Mouse (Mus musculus): ENCODE measurements at regions not wholly inside any gene's neighbourhood (a gene's known extent, or its start where the extent isn't known, plus 50 kb on each side); places are given as distances from the start of the nearest gene placed in this dataset.

DNA sequence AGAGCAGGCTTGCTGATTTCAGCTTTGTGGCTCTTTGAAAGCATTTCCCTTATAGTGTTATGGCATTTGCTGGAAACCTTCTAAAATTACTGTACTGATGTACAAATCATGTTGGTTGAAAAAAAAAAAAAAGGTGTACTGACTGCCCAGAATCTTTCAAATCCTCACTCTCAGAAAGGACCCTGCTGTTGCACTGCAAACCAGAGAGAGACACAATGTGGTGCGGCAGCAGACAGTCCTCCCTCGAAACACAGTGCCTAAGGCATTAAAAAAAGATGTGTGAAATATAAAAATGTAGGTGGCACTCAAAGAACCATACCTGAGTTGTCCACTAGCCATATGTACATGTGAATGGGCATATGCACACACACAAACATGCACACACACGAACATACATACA, 128.3 kb downstream of the Actr3 start:
- DNase-seq: no peak

DNA sequence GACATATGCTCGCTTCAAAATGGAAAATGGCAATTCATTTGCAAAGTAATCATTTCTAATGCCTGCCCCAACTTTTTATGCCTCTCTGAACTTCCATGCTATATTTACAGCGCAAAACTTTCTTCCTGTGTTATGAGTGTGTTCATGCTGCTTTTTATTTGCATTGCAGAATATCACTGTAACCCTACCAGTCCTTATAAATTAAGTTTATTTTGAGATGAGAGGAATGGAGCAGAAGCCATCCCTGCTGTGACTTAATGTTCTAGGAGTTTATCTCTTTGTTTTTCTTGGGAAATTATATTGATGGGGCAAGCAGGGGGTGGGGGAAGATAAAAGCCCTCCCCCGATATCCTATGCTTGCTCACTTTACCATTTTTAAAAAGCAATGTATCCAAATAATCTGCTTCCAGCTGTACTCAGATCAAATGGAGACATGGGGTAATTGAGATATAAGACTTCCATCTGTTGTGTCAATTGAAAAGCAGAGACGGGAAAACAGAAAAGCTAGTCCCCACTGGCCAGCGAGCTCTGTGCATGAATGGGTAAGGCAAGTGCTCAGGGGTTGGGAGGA, 136.9 kb downstream of the Actr3 start:
- DNase-seq: no peak

- DNase-seq: no peak
These were observed 139.9 kb downstream of the Actr3 start for GRCm38 (mm10) chr1:125295646-125296045.

DNA sequence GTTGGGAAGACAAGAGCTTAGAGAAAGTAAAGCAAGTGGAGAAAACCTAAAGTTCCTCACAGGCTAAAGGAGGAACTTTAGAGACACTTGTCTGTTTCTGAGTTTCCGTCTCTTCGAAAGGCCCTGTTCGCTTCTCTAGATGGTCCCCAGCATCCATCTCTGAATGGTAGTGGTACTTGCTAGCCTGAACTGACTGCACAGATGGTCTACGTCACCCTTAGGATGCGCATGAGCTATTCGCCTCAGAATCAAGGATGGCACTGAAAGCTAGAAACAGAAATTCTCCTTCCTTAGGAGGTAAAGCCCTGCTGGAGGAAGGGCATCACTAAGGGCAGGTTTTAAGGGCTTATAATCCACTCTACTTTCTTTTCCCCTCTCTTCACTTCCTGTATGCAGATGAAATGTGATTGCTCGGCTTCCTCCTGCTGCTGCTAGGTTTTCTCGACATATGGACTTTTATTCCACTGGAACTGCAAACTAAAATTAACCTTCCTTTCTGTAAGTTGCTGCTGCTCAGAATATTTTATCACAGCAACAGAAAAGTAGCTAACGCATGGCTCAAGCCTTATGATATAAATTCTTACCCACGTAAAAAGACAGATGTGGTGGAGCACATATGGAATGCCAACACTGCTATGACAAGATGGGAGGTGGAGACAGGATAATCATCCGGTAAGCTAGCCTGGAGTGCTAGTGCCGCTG, 145.1 kb downstream of the Actr3 start:
- peak; percentile 20 for DNase-seq

DNA sequence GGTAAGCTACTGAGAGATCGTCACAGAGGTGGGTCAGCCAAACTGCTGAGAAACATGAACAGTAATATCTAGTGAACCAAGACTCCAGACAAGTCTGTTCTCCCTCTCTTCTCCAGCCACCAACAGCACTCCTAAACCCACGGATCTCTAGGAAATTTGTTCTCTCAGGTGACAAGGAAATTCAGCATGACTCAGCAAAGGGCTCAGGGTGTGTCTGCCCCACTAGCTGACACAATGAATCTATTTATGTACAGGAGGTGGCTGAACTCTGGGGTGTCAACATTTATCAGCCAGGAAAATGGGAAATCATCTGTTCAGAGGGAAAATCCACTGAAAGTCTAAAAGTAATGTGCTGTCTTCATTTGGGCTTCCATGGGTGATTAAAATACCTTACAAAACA, 149.2 kb downstream of the Actr3 start:
- DNase-seq: no peak

GRCm38 (mm10) chr1:125284693-125285092, 150.8 kb downstream of the Actr3 start:
- no peak for DNase-seq

DNA sequence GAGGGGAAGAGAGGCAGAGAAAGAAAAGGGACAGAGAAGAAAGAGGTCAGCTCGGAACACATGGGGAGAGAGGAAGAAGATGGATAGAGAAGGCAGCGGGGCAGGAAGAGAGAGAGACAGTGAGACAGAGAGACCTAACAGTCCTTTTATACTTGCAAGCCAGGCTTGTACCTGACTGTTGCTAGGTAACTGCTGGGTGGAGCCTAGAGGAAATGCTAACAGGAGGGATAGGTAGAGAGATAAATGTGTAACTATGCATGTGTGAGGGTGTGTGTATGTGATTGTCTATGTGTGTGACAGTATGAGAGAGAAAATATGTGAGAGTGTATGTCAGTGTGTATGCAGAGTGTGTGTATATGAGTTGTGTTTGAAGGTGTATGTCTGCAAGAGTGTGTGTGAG, 161.8 kb downstream of the Actr3 start:
- DNase-seq: no peak

DNA sequence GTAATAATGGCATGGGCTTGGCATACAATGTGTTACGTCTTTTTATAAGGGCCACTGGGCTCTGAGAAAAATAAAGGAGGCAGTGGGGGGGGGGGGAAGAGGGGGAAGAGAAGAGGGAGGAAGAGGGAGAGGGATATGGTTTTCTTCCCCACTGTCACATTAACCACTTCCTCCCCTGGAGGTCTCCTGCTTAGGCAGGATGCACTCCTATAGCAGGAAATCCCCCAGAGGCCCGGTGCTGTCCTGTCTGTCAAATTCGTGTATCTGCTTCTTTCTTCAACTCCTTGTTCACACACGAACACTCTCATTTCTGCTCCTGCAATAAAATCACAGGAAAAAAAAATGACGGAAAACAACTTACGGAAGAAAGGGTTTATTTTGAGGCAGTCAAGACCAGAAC, 171.8 kb downstream of the Actr3 start:
- no peak for DNase-seq

GRCm38 (mm10) chr1:125263068-125263467, 172.5 kb downstream of the Actr3 start:
- DNase-seq: no peak

DNA sequence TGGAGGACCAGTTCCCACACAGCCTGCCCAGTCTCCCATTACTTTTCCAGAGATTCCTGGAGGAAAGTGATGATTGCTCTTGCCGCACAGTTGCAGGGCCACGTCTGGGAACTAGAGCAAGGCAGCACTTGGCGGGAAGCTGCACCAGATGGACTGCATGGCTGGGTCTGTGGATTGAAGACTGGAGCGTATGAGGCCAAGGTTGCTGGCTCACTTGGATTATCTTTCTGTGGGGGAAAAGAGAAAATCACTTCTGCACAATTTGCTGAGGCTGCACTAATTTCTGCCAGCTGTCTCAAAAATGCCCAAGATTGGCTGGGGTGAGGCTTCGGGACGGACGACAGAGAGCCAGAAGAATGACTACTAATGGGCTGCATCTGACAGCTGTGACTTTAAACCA, 193.2 kb downstream of the Actr3 start:
- DNase-seq: no peak

- DNase-seq: no peak
These were observed 193.8 kb downstream of the Actr3 start for GRCm38 (mm10) chr1:125241717-125242116.

GRCm38 (mm10) chr1:125237595-125237988, 197.9 kb downstream of the Actr3 start:
- no peak for DNase-seq

- DNase-seq: peak; percentile 87
These were observed 198.5 kb downstream of the Actr3 start for GRCm38 (mm10) chr1:125236948-125237594.

DNA sequence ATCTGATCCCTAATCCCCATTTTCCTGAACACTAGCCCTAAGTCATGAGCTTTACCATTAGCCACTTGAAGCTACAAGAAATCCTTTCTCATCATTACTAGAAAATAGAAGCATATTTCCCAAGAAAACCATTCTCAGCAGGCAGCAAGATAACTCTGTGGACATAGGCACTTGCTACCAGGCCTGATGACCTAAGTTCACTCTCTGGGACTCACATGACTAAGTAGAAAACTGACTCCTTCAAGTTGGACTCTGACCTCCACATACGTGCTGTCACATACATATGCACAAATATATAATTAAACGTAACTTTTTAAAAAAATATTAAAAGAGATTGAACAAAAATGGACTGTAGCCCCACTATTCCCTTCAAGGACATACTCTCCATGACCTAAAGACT, 200.8 kb downstream of the Actr3 start:
- no peak for DNase-seq

DNA sequence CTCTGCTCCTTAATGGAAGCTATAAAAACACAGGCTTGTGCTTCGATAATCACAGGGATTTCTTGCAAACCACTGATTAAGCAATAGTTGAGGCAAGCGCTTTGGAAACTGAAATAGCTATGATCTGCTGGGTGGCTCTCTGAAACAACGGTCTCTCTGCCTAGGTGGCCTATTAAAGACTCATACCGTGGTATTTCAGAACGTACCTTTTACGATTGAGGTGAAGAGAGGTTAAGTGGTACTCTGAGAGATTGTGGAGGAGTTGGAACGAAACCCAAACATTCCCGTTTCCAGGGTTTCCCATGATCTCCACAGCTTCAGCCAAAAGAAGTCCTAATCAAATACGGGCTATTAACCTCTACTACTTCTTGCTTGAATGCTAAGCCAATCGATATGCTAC, 212.2 kb downstream of the Actr3 start:
- no peak for DNase-seq

GRCm38 (mm10) chr1:125216192-125216591, 219.3 kb downstream of the Actr3 start:
- no peak for DNase-seq

DNA sequence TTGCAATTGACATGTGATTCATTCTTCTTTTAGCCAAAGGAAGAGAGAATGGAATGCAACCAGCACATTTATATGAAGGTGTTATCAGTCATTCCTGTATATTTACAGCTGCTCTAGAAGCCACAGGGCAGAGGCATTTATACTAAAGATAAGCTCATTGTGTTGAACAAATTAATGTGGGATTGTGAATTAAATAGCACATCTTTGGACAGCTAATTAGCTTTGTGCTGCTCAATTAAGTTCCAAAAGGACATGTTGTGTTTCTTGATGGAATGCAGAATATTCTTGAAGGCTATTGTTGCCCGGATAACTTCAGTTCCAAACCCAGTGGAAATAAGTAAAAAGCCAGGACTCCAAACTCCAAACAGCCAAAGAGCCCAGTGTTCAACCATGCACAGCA, 248.4 kb downstream of the Actr3 start:
- no peak for DNase-seq

GRCm38 (mm10) chr1:125176124-125176937, 259.2 kb downstream of the Actr3 start:
- no peak for DNase-seq

GRCm38 (mm10) chr1:125174725-125175124, 260.8 kb downstream of the Actr3 start:
- DNase-seq: no peak

- no peak for DNase-seq
These were observed 263.1 kb downstream of the Actr3 start for GRCm38 (mm10) chr1:125172474-125172873.

DNA sequence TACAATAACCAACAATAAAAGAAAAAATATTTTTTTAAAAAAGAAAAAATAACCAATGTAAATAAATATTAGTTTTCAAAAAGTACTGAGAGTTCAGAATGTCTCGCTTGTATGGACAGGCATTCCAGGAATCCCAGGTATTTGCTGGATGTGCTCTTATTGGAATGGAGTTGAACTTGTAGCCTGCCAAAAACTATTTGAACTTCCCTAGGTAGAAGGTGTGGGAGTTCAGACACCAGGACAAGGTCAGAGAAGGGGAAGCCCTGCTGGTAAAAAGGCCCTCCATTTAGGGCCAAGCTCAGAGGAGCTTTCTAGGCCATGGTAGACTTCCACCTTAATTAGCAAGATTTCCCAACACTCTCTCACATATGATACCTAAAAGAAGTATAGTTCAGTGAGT, 270.3 kb downstream of the Actr3 start:
- no peak for DNase-seq

DNA sequence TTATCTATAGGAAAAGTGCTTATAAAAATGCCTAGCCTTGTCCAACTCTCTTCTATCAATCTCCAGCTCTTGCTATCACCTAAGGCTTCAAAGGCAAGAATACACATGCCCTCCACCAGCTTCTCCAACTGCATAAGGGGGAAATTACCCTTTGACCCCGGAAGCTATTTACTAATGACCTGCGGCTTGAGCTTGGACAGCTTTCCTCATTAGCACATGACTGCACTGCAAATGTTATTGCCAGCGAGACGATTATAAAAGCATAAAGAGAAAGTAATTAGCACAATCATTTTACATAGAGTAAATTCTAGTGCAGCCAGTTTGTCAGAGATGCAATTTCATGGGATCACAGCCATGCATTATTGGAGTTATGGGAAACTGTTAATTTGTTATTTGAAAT, 277.0 kb downstream of the Actr3 start:
- DNase-seq: no peak

GRCm38 (mm10) chr1:125156093-125156492, 279.4 kb downstream of the Actr3 start:
- no peak for DNase-seq

DNA sequence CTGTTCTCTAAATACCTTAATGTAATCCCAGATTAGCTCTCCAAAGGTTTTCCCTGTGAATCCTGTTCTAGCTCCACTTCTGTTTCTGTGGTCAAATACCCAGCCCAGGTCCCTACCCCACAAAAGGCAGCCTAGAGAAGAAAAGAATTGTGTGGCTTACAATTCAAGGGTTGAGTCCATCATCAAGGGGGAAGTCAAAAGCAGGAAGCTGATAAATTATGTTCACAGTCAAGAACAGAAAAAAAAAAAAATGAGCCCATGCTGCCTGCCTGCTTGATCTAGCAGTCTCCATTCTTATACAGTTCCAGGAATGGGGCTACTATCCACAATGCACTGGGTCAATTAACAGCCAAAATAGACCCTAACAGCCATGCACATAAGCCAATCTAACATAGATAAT, 285.7 kb downstream of the Actr3 start:
- DNase-seq: no peak
